Mouse (Mus musculus) heart, adult 2 months (tissue): ENCODE data around the gene Slc10a1.

ENCODE experiments used
- CTCF ChIP-seq: fragments of 200-600 bp; IDR thresholded peaks from 2 replicates; pipeline ENCODE4 v1.8.1; 2022; ENCODE audit warnings: antibody characterized with exemption, mild to moderate bottlenecking, moderate library complexity
- POLR2A ChIP-seq: fragments of 200-500 bp; IDR thresholded peaks from 2 replicates; pipeline ENCODE4 v1.6.1; 2011; ENCODE audit warnings: mild to moderate bottlenecking, low read depth, low read length, control low read depth; ENCODE audit not compliant: insufficient read depth

DNA sequence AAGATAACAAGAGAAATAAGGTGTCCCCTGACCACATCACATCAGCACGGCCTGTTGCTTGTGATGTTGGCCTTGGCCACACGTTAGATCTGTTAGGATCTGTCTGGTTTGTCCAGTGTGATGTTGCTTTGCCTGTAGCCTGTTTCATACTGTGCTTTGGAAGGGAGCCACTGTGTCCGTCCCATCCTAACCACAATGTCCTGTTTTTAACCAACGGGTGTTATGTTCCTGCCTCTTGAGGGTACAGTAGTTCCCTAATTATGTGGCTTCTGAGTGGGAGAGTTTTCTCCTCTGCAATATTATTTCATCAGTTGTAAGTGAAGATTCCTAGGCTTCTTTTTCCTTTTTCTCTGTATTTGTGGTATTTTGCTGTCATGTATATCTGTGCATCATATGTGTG is 26.8 kb upstream of the Slc10a1 start:
- TF ChIP-seq CTCF = no peak
- no peak for TF ChIP-seq POLR2A
